Mouse (Mus musculus) left cerebral cortex, adult 2 months (tissue): ENCODE results near the gene Hist2h2bb. TPM values are rescaled to one million over a fixed set of nuclear protein-coding genes. Genes with fewer than 3 reads are reported as not detected.
"Not testable (repeated sequence)": the region's sequence is repeated elsewhere in the genome, so short reads cannot be mapped to it uniquely, and the experiment has no call there.

Experiments
- DNase-seq, 2 experiments: peaks; one replicate each; pipeline ENCODE4 v3.0.0; 2021 to 2022; ENCODE audit warnings: low spot score in 2 of 2, mixed read lengths in 1 of 2; ENCODE audit errors: extremely low spot score in 1 of 2
- H3K27ac ChIP-seq: fragments of 200-600 bp; 2 replicates; pipeline ENCODE4 v1.8.1; 2022
- H3K4me3 ChIP-seq: fragments of 200-600 bp; 2 replicates; pipeline ENCODE4 v1.8.1; 2022
- CTCF ChIP-seq: fragments of 200-600 bp; IDR thresholded peaks from 2 replicates; pipeline ENCODE4 v1.8.1; 2022; ENCODE audit warnings: antibody characterized with exemption, mild to moderate bottlenecking, moderate library complexity
- intact Hi-C: fragments of 180-260 bp; cut with DNase I; formaldehyde crosslinking; loops from one replicate; pipeline ENCODE4 v1.15.1; 2025
- total RNA-seq, 2 experiments: library from RNA; stranded (reverse); gene quantifications; 2 replicates each; pipeline ENCODE4 v1.2.3; 2021

The Hist2h2bb gene
- total RNA-seq, 2 experiments from 2014 or later = 136 to 154 TPM

- intact Hi-C loops = no loop called here
- Histone ChIP-seq H3K27ac (peak within 1 kb of the TSS; percentile 93), H3K4me3 (peak within 1 kb of the TSS; percentile 54)
- TF ChIP-seq CTCF = no peak
- DNase-seq = peak; percentile 82 to 83
Measured at GRCm38 (mm10) chr3:96268051-96268775, 1.3 kb upstream of the Hist2h2bb start, which contains the start of gene Hist2h3b. Gene Hist2h3b (plus strand): TSS chr3:96268654.

- DNase-seq = peak in 1 of 2 experiments; percentile 21
- peak overlapping the region; percentile 93 for H3K27ac ChIP-seq
- H3K4me3 ChIP-seq = peak overlapping the region; percentile 53
- intact Hi-C loops = not testable (repeated sequence)
Measured at GRCm38 (mm10) chr3:96268776-96269378, 675 bp upstream of the Hist2h2bb start.

GRCm38 (mm10) chr3:96273591-96274465 lies 4.3 kb downstream of the Hist2h2bb start:
- DNase-seq = no peak
- H3K27ac ChIP-seq = no peak overlapping the region
- TF ChIP-seq CTCF = no peak
- H3K4me3 ChIP-seq = peak overlapping the region; percentile 41
- intact Hi-C loops = no loop called here

GRCm38 (mm10) chr3:96277428-96277799 lies 7.9 kb downstream of the Hist2h2bb start:
- H3K27ac ChIP-seq = peak overlapping the region; percentile 89
- DNase-seq = peak; percentile 44 to 50
- intact Hi-C loops = loop anchor here (5.0 kb wide), 2 partner anchors 225 to 320 kb away; partner anchors contain the start of gene Ankrd34a
- peak overlapping the region; percentile 62 for H3K4me3 ChIP-seq
- no peak for TF ChIP-seq CTCF

GRCm38 (mm10) chr3:96277800-96278624 lies 8.5 kb downstream of the Hist2h2bb start:
- intact Hi-C loops = loop anchor here (5.0 kb wide), 2 partner anchors 224 to 319 kb away; partner anchors contain the start of gene Ankrd34a
- Histone ChIP-seq H3K4me3 (peak overlapping the region; percentile 62), H3K27ac (peak overlapping the region; percentile 89)
- TF ChIP-seq CTCF = peak; percentile 57
- DNase-seq = peak; percentile 91

- no peak for TF ChIP-seq CTCF
- no peak overlapping the region for H3K27ac ChIP-seq
- H3K4me3 ChIP-seq = no peak overlapping the region
- intact Hi-C loops = loop anchor here (2.0 to 5.0 kb wide), 2 partner anchors 47 to 156 kb away; no protein-coding TSS in a partner anchor
- no peak for DNase-seq
Measured at GRCm38 (mm10) chr3:96280660-96281059, 11.1 kb downstream of the Hist2h2bb start.

- no peak overlapping the region for H3K27ac ChIP-seq
- DNase-seq = peak; percentile 25 to 28
- peak; percentile 58 for TF ChIP-seq CTCF
- H3K4me3 ChIP-seq = no peak overlapping the region
- intact Hi-C loops = loop anchor here (5.0 kb wide), 1 partner anchor 43 kb away; no protein-coding TSS in a partner anchor
Measured at GRCm38 (mm10) chr3:96284457-96284856, 14.9 kb downstream of the Hist2h2bb start.

GRCm38 (mm10) chr3:96287334-96287733 lies 17.8 kb downstream of the Hist2h2bb start:
- TF ChIP-seq CTCF = peak; percentile 55
- intact Hi-C loops, H3K27ac ChIP-seq, H3K4me3 ChIP-seq, DNase-seq: not testable (repeated sequence)

GRCm38 (mm10) chr3:96289201-96289600 lies 19.6 kb downstream of the Hist2h2bb start:
- TF ChIP-seq CTCF = no peak
- intact Hi-C loops = no loop called here

GRCm38 (mm10) chr3:96290727-96291126 lies 21.2 kb downstream of the Hist2h2bb start:
- H3K4me3 ChIP-seq, H3K27ac ChIP-seq, intact Hi-C loops, DNase-seq: not testable (repeated sequence)

More at GRCm38 (mm10) chr3:96289201-96289600, 19.6 kb downstream of the Hist2h2bb start:
- DNase-seq = no peak
- H3K4me3 ChIP-seq = no peak overlapping the region
- H3K27ac ChIP-seq = no peak overlapping the region

GRCm38 (mm10) chr3:96292641-96293040 lies 23.1 kb downstream of the Hist2h2bb start:
- no peak overlapping the region for H3K4me3 ChIP-seq
- DNase-seq = no peak
- no peak for TF ChIP-seq CTCF
- intact Hi-C loops = no loop called here
- no peak overlapping the region for H3K27ac ChIP-seq
